Mouse (Mus musculus): ENCODE data around the gene Cdkl1. TPM values are rescaled to one million over a fixed set of nuclear protein-coding genes. Genes with fewer than 3 reads are reported as not detected.
A peak's percentile ranks its signal among the peaks of the same experiment; 100 is the strongest.

Gene Cdkl1
- 11.6 and 20.7 TPM in 2 replicates for polyA plus RNA-seq (2014; fragmentation: Nextera tagmentation; extraction: Ambion mirVana)

DNA sequence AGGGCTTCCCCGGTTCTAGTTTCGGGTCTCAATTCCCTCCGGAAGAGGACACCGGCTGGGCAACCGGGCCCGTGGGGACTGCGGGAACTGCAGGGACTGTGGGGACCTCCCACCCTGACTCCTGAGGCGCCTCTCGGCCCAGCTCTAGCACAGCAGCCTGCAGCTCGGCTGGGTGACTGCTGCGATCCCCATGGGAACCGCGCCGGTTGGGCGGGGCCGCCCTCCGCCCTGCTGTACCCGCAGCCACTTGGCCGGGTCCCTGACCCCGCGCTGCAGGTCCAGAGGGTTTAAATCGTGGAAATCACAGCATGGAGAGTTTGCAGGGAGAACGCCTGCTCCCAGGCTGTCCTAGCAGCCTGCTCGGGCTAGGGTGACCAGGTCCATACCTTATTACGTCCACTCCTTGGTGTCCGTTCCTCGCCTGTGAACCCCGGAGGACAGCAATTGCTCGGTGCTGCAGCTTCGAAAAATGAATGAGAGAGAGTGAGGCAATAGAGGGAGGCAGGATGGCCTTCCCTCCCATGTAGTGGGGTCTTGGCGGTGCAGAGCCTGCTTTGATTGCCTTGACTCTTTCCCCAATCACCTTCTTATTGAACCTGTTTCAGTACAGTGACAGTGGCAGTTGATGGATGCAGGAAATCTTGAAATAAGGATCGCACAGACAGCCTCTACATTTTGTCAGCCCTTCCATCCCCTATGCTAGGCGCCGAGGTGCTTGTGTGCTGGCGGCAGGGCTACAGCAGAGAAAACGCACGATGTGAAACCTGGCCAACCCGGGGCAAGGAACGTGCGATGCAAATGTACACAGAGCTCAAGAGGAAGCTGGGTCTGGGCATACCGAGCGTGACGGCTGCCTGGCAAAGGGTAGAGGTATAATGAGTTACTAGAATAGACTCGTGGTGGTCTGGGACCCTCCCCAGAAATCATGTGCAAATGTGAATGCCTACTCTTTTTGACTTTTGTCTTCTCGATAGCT, at the start of gene Cdkl1:
Gene Cdkl1, minus strand, starts transcription at position 738 of the 976 bp plus-strand sequence.
- peak; percentile 95 for ATAC-seq (ENCODE audit: low FRiP score, low TSS enrichment)
- no peaks in the 10 kb centered on the region for H3K36me3 ChIP-seq (ENCODE audit: control insufficient read depth, insufficient read depth, low read length)
- peak within 1 kb of the TSS; percentile 99 for H3K4me2 ChIP-seq (replicated peaks; ENCODE audit: low read depth, low read length)
- H3K4me3 ChIP-seq (ENCODE audit: low read length) = peak within 1 kb of the TSS; percentile 55
- H3K27me3 ChIP-seq (ENCODE audit: control insufficient read depth, insufficient read depth, low read length) = peaks cover 8% of the 10 kb centered on the region
- H3K9ac ChIP-seq (ENCODE audit: low read depth, low read length) = peak within 1 kb of the TSS; percentile 63
- WGBS = 2% methylated on average over 45 of the region's 45 CpGs
- H3K9me3 ChIP-seq (ENCODE audit: control insufficient read depth, low read length) = no peaks in the 10 kb centered on the region
- H3K4me1 ChIP-seq (ENCODE audit: control insufficient read depth, insufficient read depth, low read length) = peaks cover 11% of the 10 kb centered on the region; the same call in 1 of the 2 replicates
- 0 out of 2 replicates have a peak within 1 kb of the TSS, but pooled peaks have one; percentile 24 for H3K27ac ChIP-seq (ENCODE audit: low read depth, low read length)

DNA sequence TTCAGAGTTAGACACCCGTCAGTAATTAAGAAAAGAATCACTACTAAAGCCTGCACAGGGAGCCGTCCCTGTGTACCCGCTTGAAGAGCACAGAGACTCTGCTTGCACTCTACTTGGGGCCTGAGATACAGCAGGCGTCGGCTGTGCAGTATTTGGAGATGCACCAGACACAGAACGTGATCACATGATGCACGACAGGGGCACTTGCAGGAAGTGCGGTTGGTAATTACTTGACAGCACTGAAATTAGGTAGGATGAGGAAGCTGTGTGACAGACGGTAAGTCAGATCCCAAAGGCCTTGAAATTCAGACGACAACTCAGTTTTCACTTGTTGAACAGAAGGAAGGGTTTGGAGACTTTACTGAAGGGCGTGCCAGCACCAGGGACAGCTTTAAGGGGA, 47.3 kb upstream of the Cdkl1 start:
- 82% methylated on average over 11 of the region's 11 CpGs for WGBS
- H3K27ac ChIP-seq (ENCODE audit: low read depth, low read length) = no peak overlapping the region
- H3K4me3 ChIP-seq (ENCODE audit: low read length) = no peak overlapping the region
- no peak overlapping the region for H3K9ac ChIP-seq (ENCODE audit: low read depth, low read length)
- H3K27me3 ChIP-seq (ENCODE audit: control insufficient read depth, insufficient read depth, low read length) = no peaks in the 10 kb centered on the region
- H3K9me3 ChIP-seq (ENCODE audit: control insufficient read depth, low read length) = no peaks in the 10 kb centered on the region
- H3K36me3 ChIP-seq (ENCODE audit: control insufficient read depth, insufficient read depth, low read length) = peaks cover 58% of the 10 kb centered on the region
- no peak for ATAC-seq (ENCODE audit: low FRiP score, low TSS enrichment)
- H3K4me2 ChIP-seq (replicated peaks; ENCODE audit: low read depth, low read length) = no peak overlapping the region
- H3K4me1 ChIP-seq (ENCODE audit: control insufficient read depth, insufficient read depth, low read length) = no peaks in the 10 kb centered on the region

DNA sequence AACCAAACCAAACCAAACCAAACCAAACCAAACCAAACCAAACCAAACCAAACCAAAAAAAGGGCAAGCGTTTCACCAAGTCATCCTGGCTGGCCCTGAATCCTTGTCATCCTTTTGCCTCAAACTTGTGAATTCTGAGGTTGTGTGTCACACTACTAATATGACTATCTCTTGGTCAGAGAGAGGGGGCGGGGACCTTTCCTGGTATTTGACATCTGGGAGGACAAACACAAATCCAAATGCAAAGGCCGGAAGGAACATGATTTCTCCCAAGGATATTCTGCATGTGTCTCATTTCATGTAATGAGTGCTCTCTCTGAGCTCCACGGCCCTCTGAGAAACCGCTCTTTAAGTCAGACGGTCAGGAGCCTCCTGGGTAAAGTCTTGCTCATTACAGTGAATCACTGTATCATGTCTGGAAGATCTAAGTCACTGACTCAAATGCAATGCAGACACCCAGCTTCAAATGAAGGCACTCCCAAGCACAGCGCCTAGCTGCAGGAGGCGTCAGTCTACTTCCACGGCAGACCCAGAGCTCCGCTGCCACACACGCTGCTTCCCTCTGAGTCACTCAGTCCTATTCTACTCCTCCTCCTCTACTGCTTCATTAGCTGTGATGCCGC, 43.0 kb upstream of the Cdkl1 start:
- no peak overlapping the region for H3K4me2 ChIP-seq (replicated peaks; ENCODE audit: low read depth, low read length)
- no peaks in the 10 kb centered on the region for H3K9me3 ChIP-seq (ENCODE audit: control insufficient read depth, low read length)
- no peaks in the 10 kb centered on the region for H3K27me3 ChIP-seq (ENCODE audit: control insufficient read depth, insufficient read depth, low read length)
- no peak overlapping the region for H3K27ac ChIP-seq (ENCODE audit: low read depth, low read length)
- no peak overlapping the region for H3K4me3 ChIP-seq (ENCODE audit: low read length)
- H3K4me1 ChIP-seq (ENCODE audit: control insufficient read depth, insufficient read depth, low read length) = no peaks in the 10 kb centered on the region
- H3K9ac ChIP-seq (ENCODE audit: low read depth, low read length) = no peak overlapping the region
- 88% methylated on average over 12 of the region's 12 CpGs for WGBS
- peaks cover 59% of the 10 kb centered on the region for H3K36me3 ChIP-seq (ENCODE audit: control insufficient read depth, insufficient read depth, low read length)
- ATAC-seq (ENCODE audit: low FRiP score, low TSS enrichment) = no peak

DNA sequence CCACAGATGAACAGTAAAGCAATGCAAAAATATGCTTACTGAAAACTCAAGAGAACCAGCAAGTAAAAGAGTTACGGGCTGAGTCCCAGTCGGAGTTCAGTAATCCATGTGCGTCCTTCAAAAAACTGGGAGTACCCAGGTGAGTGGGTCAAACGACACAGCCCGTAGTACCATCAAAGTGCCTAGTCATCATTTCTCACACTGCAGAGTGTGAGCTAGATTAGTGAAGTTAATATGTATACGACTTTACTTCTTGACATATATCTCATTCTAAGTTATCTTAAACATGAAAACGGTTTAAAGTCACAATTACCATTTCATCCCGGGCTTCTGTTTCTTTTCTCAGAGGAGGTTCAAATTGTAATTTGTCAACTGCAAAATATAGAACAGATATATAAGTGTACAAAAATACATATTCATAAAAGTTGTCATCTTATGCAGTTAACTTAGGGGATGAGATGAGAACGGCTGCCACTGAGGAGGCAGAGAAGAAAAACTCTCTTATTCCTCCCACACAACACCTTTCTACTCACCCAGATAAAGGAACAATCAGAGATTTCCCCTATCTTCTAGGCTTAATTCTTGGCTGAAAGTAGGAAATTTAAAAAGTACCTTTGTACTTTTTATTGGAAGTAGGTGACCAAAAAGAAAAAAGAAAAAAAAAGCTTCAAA, 40.3 kb upstream of the Cdkl1 start:
- no peaks in the 10 kb centered on the region for H3K4me1 ChIP-seq (ENCODE audit: control insufficient read depth, insufficient read depth, low read length)
- H3K27ac ChIP-seq (ENCODE audit: low read depth, low read length) = no peak overlapping the region
- H3K27me3 ChIP-seq (ENCODE audit: control insufficient read depth, insufficient read depth, low read length) = no peaks in the 10 kb centered on the region
- no peak overlapping the region for H3K4me3 ChIP-seq (ENCODE audit: low read length)
- ATAC-seq (ENCODE audit: low FRiP score, low TSS enrichment) = no peak
- H3K9me3 ChIP-seq (ENCODE audit: control insufficient read depth, low read length) = no peaks in the 10 kb centered on the region
- no peak overlapping the region for H3K4me2 ChIP-seq (replicated peaks; ENCODE audit: low read depth, low read length)
- peaks cover 59% of the 10 kb centered on the region for H3K36me3 ChIP-seq (ENCODE audit: control insufficient read depth, insufficient read depth, low read length)
- 92% methylated on average over 9 of the region's 9 CpGs for whole genome bisulfite sequencing
- H3K9ac ChIP-seq (ENCODE audit: low read depth, low read length) = no peak overlapping the region

DNA sequence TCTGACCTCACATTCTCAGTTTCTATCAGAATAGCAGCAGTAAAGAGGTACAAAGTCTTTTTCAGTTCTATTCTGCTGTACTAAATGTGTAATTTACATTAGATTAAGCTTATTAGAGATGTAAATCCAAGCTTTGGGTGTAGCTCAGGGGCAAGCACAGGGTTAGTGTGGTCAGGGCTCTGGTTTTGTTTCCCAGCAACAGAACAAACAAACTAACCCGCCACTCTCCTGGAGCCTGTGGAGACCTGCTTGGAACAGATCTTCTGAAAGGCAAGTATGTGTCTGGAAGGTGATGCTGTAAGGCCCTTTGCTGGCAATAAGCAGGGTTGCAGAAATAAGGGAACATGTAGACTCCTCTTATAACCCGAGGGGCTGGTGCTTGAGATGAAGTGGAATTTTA, 37.1 kb upstream of the Cdkl1 start:
- H3K27me3 ChIP-seq (ENCODE audit: control insufficient read depth, insufficient read depth, low read length) = no peaks in the 10 kb centered on the region
- no peak overlapping the region for H3K9ac ChIP-seq (ENCODE audit: low read depth, low read length)
- H3K4me2 ChIP-seq (replicated peaks; ENCODE audit: low read depth, low read length) = no peak overlapping the region
- H3K4me3 ChIP-seq (ENCODE audit: low read length) = no peak overlapping the region
- H3K9me3 ChIP-seq (ENCODE audit: control insufficient read depth, low read length) = no peaks in the 10 kb centered on the region
- H3K4me1 ChIP-seq (ENCODE audit: control insufficient read depth, insufficient read depth, low read length) = no peaks in the 10 kb centered on the region
- peaks cover 62% of the 10 kb centered on the region for H3K36me3 ChIP-seq (ENCODE audit: control insufficient read depth, insufficient read depth, low read length)
- ATAC-seq (ENCODE audit: low FRiP score, low TSS enrichment) = no peak
- no peak overlapping the region for H3K27ac ChIP-seq (ENCODE audit: low read depth, low read length)
- 88% methylated on average over 2 of the region's 2 CpGs for WGBS

DNA sequence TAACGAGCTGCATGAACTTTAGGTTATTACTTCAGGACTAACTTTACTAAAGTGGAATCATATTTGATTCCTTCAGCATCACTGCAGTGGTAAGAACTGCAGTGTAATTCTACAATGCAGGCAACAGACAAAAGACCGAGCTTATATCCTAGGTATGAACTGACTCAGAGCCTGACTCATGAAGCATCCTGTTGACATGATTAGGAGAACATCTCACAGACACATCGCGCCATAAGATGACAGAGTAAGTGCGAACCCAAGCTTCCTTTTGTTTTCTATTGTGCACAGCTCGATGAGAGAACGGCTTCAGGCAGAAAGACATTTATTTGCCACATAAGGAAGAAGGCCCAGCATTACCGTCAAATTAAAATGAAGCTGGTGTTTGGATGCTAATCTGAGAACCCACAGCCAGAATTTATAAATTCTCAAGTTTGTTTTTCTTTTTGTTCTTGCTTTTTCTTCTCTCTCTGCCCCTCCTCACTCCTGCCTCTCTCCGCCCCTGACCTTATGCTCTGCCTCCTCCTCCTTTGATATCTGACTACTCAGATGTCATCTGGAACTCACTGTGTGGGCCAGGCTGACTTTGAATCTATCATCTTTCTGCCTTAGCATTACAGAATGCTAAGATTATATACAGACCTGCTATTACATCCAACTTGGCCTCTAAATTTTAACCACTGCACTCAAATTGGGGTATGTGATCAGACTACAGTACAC, 34.0 kb upstream of the Cdkl1 start:
- H3K4me1 ChIP-seq (ENCODE audit: control insufficient read depth, insufficient read depth, low read length) = no peaks in the 10 kb centered on the region
- WGBS = 79% methylated on average over 9 of the region's 9 CpGs
- no peaks in the 10 kb centered on the region for H3K9me3 ChIP-seq (ENCODE audit: control insufficient read depth, low read length)
- no peak for ATAC-seq (ENCODE audit: low FRiP score, low TSS enrichment)
- no peak overlapping the region for H3K27ac ChIP-seq (ENCODE audit: low read depth, low read length)
- no peak overlapping the region for H3K9ac ChIP-seq (ENCODE audit: low read depth, low read length)
- peaks cover 67% of the 10 kb centered on the region for H3K36me3 ChIP-seq (ENCODE audit: control insufficient read depth, insufficient read depth, low read length)
- H3K27me3 ChIP-seq (ENCODE audit: control insufficient read depth, insufficient read depth, low read length) = no peaks in the 10 kb centered on the region
- no peak overlapping the region for H3K4me3 ChIP-seq (ENCODE audit: low read length)
- H3K4me2 ChIP-seq (replicated peaks; ENCODE audit: low read depth, low read length) = no peak overlapping the region

DNA sequence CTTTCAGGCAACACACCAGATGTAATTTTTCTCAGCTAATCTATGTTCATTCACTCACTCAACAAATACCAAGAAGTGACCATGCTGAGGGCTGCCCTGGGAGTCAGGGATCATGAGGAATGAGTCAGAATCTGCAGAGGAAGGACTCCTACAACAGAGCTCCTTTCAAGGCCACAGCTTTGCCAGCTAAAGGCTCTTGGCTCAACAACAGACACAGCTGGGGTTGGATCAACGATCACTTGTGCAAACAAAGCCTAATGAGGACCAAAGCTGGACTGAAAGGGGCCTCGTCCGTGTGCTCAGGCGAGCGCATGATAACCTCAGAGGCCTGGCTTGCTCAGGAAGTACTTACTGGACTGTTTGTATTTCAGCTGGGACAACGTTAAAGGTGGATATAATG, 23.2 kb upstream of the Cdkl1 start:
- no peak overlapping the region for H3K4me2 ChIP-seq (replicated peaks; ENCODE audit: low read depth, low read length)
- no peak overlapping the region for H3K9ac ChIP-seq (ENCODE audit: low read depth, low read length)
- H3K36me3 ChIP-seq (ENCODE audit: control insufficient read depth, insufficient read depth, low read length) = peaks cover 62% of the 10 kb centered on the region
- H3K4me1 ChIP-seq (ENCODE audit: control insufficient read depth, insufficient read depth, low read length) = 0 out of 2 replicates have a peak, but pooled peaks cover 7% of the 10 kb centered on the region
- ATAC-seq (ENCODE audit: low FRiP score, low TSS enrichment) = no peak
- no peak overlapping the region for H3K27ac ChIP-seq (ENCODE audit: low read depth, low read length)
- H3K4me3 ChIP-seq (ENCODE audit: low read length) = no peak overlapping the region
- 40% methylated on average over 6 of the region's 6 CpGs for WGBS
- H3K27me3 ChIP-seq (ENCODE audit: control insufficient read depth, insufficient read depth, low read length) = no peaks in the 10 kb centered on the region
- no peaks in the 10 kb centered on the region for H3K9me3 ChIP-seq (ENCODE audit: control insufficient read depth, low read length)

DNA sequence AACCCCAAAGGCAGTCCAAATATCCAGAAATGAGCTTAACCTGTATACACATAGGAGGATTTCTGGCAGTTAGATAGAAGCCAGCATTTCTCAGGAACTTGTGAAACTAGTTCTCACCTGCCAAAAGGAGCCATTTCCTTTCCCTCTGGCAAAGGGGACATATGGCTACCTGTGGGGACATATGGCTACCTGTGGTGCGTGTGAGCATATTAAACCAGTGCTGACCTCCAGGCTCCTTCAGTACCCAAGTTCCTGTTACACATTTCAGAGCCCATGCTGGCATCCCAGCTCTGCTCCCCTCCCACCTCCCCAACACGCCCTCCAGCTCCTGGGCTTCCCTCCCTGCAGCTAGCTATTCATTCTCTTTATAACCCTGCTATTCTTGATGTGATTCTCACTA, 22.5 kb upstream of the Cdkl1 start:
- no peaks in the 10 kb centered on the region for H3K27me3 ChIP-seq (ENCODE audit: control insufficient read depth, insufficient read depth, low read length)
- WGBS = 70% methylated on average over 2 of the region's 2 CpGs
- no peak overlapping the region for H3K27ac ChIP-seq (ENCODE audit: low read depth, low read length)
- 0 out of 2 replicates have a peak, but pooled peaks cover 7% of the 10 kb centered on the region for H3K4me1 ChIP-seq (ENCODE audit: control insufficient read depth, insufficient read depth, low read length)
- H3K9me3 ChIP-seq (ENCODE audit: control insufficient read depth, low read length) = no peaks in the 10 kb centered on the region
- no peak overlapping the region for H3K4me2 ChIP-seq (replicated peaks; ENCODE audit: low read depth, low read length)
- no peak overlapping the region for H3K9ac ChIP-seq (ENCODE audit: low read depth, low read length)
- H3K4me3 ChIP-seq (ENCODE audit: low read length) = no peak overlapping the region
- peaks cover 61% of the 10 kb centered on the region for H3K36me3 ChIP-seq (ENCODE audit: control insufficient read depth, insufficient read depth, low read length)
- no peak for ATAC-seq (ENCODE audit: low FRiP score, low TSS enrichment)
